In genomic region chr19:6101186-6101585, GRCm38 (mm10) we compare ENCODE assay signal across 31 mouse cellular contexts. TPM values are rescaled to one million over a fixed set of nuclear protein-coding genes. Genes with fewer than 3 reads are reported as not detected.
A peak's percentile ranks its signal among the peaks of the same experiment; 100 is the strongest.
DNase-seq lines count a peak whose midpoint lies in the region; ATAC-seq and TF ChIP-seq lines count a peak whose summit lies in the region.
"Had no signal": no experiment of that assay in that cellular context is flagged by ENCODE, and none has a peak within 500 bp of the region (broad histone marks: within the 10 kb centered on the region; RNA-seq: fewer than 3 reads in every experiment).

No protein-coding gene starts in this region.

- ATAC-seq in liver, embryonic 15.5 days (ENCODE audit: insufficient read depth), result no peak
- no peak for ATAC-seq in liver, embryonic 11.5 days (replicated peaks; ENCODE audit: low FRiP score)
- ATAC-seq in embryonic facial prominence, embryonic 14.5 days (ENCODE audit: low read depth), result no peak
- ATAC-seq in intestine, embryonic 15.5 days, result no peak
- ATAC-seq: CD4-positive, CD25-positive, alpha-beta regulatory T cell, adult 4 months; forebrain, embryonic 13.5 days; forebrain, embryonic 16.5 days; Patski had no signal

- dilution Hi-C loops in CH12.LX (cut with MboI; ENCODE audit: extremely low pct_ligation_motif_present, extremely low pct_unique_long_range_greater_than_20kb, low sequenced_read_pairs), result no loop called here

- 77% methylated on average over 6 of the region's 6 CpGs for WGBS in liver, embryonic 15.5 days (ENCODE audit: insufficient replicate concordance)
- WGBS in liver, embryonic 11.5 days, result 75% methylated on average over 6 of the region's 6 CpGs
- WGBS in embryonic facial prominence, embryonic 14.5 days, result 26% methylated on average over 6 of the region's 6 CpGs
- 65% methylated on average over 6 of the region's 6 CpGs for WGBS in intestine, embryonic 15.5 days

- H3K4me2 ChIP-seq in liver, embryonic 15.5 days, result no peak overlapping the region
- H3K4me2 ChIP-seq in liver, embryonic 11.5 days, result no peak overlapping the region
- no peak overlapping the region for H3K4me2 ChIP-seq in CH12.LX (ENCODE audit: insufficient read depth, low read depth, poor library complexity, severe bottlenecking)
- no peak overlapping the region for H3K4me2 ChIP-seq in embryonic facial prominence, embryonic 14.5 days (ENCODE audit: low read depth, low read length)
- no peak overlapping the region for H3K4me2 ChIP-seq in intestine, embryonic 15.5 days (replicated peaks)
- H3K4me2 ChIP-seq: embryonic facial prominence, embryonic 13.5 days; forebrain, embryonic 13.5 days; heart, embryonic 11.5 days; hindbrain, embryonic 12.5 days; hindbrain, embryonic 15.5 days had no signal

- peaks cover 56% of the 10 kb centered on the region for H3K4me1 ChIP-seq in liver, embryonic 15.5 days (replicated peaks)
- peaks cover 21% of the 10 kb centered on the region for H3K4me1 ChIP-seq in liver, embryonic 11.5 days (replicated peaks; ENCODE audit: control insufficient read depth, insufficient read depth, low read length)
- peaks cover 0 to 7% of the 10 kb centered on the region in 2 experiments; a peak in 2 of 4 replicates for H3K4me1 ChIP-seq in CH12.LX (ENCODE audit: control insufficient read depth in 1 of 2, insufficient read depth in 2 of 2)
- H3K4me1 ChIP-seq in embryonic facial prominence, embryonic 14.5 days (ENCODE audit: control insufficient read depth, insufficient read depth, low read length), result no peaks in the 10 kb centered on the region
- peaks cover 13% of the 10 kb centered on the region; the same call in 1 of the 2 replicates for H3K4me1 ChIP-seq in intestine, embryonic 15.5 days (replicated peaks)
- H3K4me1 ChIP-seq: forebrain, embryonic 13.5 days; hindbrain, embryonic 12.5 days; hindbrain, embryonic 15.5 days had no signal

- no peak for TF ChIP-seq POLR2A in CH12.LX (IDR thresholded peaks at IDR 0.05; ENCODE audit: low read depth, low read length)

- no peaks in the 10 kb centered on the region for H3K79me2 ChIP-seq in CH12.LX (replicated peaks; ENCODE audit: control insufficient read depth, extremely low read depth, insufficient read depth, poor library complexity, severe bottlenecking)

- DNase-seq in liver, embryonic 11.5 days (ENCODE audit: low spot score), result no peak
- DNase-seq in CH12.LX (ENCODE audit: extremely low read depth) (no peak), NIH3T3 (ENCODE audit: low read depth) (peak; percentile 71)
- DNase-seq in embryonic facial prominence, embryonic 14.5 days (ENCODE audit: low spot score), result no peak
- DNase-seq: adrenal gland, adult 8-10 months; adrenal gland, postnatal 25 days; cerebellum, adult 11-12 months; cerebellum, adult 8-10 months; cerebellum, postnatal 10 days; cerebellum, postnatal 36 days; gastrocnemius, postnatal 10 days; gastrocnemius, postnatal 36 days; heart, adult 2 months; kidney, adult 11 months had no signal

- in situ Hi-C loops in CH12.LX (cut with MboI; ENCODE audit: low pct_ligation_motif_present, low pct_unique_long_range_greater_than_20kb, low sequenced_read_pairs), result no loop called here

- no peak for TF ChIP-seq RAD21 in CH12.LX (IDR thresholded peaks at IDR 0.05; ENCODE audit: low read depth, low read length)

- H3K27ac ChIP-seq in liver, embryonic 15.5 days (replicated peaks), result 0 out of 2 replicates have a peak overlapping the region, but pooled peaks have one; percentile 63
- no peak overlapping the region for H3K27ac ChIP-seq in liver, embryonic 11.5 days (ENCODE audit: low read depth, low read length)
- H3K27ac ChIP-seq in CH12.LX (ENCODE audit: insufficient read depth, low read depth), result no peak overlapping the region
- no peak overlapping the region for H3K27ac ChIP-seq in embryonic facial prominence, embryonic 14.5 days (replicated peaks; ENCODE audit: low read depth, low read length)
- no peak overlapping the region for H3K27ac ChIP-seq in intestine, embryonic 15.5 days
- H3K27ac ChIP-seq: embryonic facial prominence, embryonic 13.5 days; forebrain, embryonic 13.5 days; heart, adult 2 months; hindbrain, embryonic 12.5 days; hindbrain, embryonic 15.5 days had no signal

- H3K9ac ChIP-seq in liver, embryonic 15.5 days, result no peak overlapping the region
- H3K9ac ChIP-seq in liver, embryonic 11.5 days (ENCODE audit: low read depth, low read length), result no peak overlapping the region
- H3K9ac ChIP-seq in CH12.LX (ENCODE audit: insufficient read depth, low read depth), result no peak overlapping the region
- peak overlapping the region; percentile 25; the same call in 1 of the 2 replicates for H3K9ac ChIP-seq in embryonic facial prominence, embryonic 14.5 days (ENCODE audit: low read depth, low read length)
- H3K9ac ChIP-seq in intestine, embryonic 15.5 days, result no peak overlapping the region
- H3K9ac ChIP-seq: embryonic facial prominence, embryonic 13.5 days; hindbrain, embryonic 12.5 days; hindbrain, embryonic 15.5 days had no signal

- no peaks in the 10 kb centered on the region for H3K27me3 ChIP-seq in liver, embryonic 15.5 days
- H3K27me3 ChIP-seq in liver, embryonic 11.5 days (replicated peaks; ENCODE audit: control insufficient read depth, insufficient read depth, low read length), result no peaks in the 10 kb centered on the region
- no peaks in the 10 kb centered on the region for H3K27me3 ChIP-seq in CH12.LX (replicated peaks)
- no peaks in the 10 kb centered on the region for H3K27me3 ChIP-seq in embryonic facial prominence, embryonic 14.5 days (replicated peaks; ENCODE audit: control insufficient read depth, insufficient read depth, low read length)
- no peaks in the 10 kb centered on the region for H3K27me3 ChIP-seq in intestine, embryonic 15.5 days (replicated peaks)
- H3K27me3 ChIP-seq: embryonic facial prominence, embryonic 13.5 days; forebrain, embryonic 13.5 days; hindbrain, embryonic 12.5 days; hindbrain, embryonic 15.5 days; Patski had no signal

- no peaks in the 10 kb centered on the region for H3K9me3 ChIP-seq in liver, embryonic 15.5 days (replicated peaks)
- H3K9me3 ChIP-seq in liver, embryonic 11.5 days (ENCODE audit: control insufficient read depth, low read length), result no peaks in the 10 kb centered on the region
- H3K9me3 ChIP-seq in CH12.LX (replicated peaks; ENCODE audit: low read length), result no peaks in the 10 kb centered on the region
- no peaks in the 10 kb centered on the region for H3K9me3 ChIP-seq in embryonic facial prominence, embryonic 14.5 days (ENCODE audit: control insufficient read depth, low read length)
- no peaks in the 10 kb centered on the region for H3K9me3 ChIP-seq in intestine, embryonic 15.5 days
- H3K9me3 ChIP-seq: embryonic facial prominence, embryonic 13.5 days; forebrain, embryonic 10.5 days; forebrain, embryonic 13.5 days; hindbrain, embryonic 12.5 days; hindbrain, embryonic 15.5 days had no signal

- no peak for TF ChIP-seq CTCF in CH12.LX (conservative IDR thresholded peaks at IDR 0.05 in 1 of 2, IDR thresholded peaks at IDR 0.05 in 1 of 2; ENCODE audit: low read depth in 2 of 2, low read length in 2 of 2)

- H3K4me3 ChIP-seq in liver, embryonic 15.5 days (replicated peaks), result no peak overlapping the region
- no peak overlapping the region for H3K4me3 ChIP-seq in liver, embryonic 11.5 days (ENCODE audit: low read depth, low read length)
- no peak overlapping the region for H3K4me3 ChIP-seq in CH12.LX (replicated peaks in 1 of 3; ENCODE audit: low read depth in 2 of 3, low read length in 2 of 3, poor library complexity in 1 of 3)
- H3K4me3 ChIP-seq in embryonic facial prominence, embryonic 14.5 days (ENCODE audit: low read depth, low read length), result no peak overlapping the region
- H3K4me3 ChIP-seq in intestine, embryonic 15.5 days (replicated peaks), result no peak overlapping the region
- H3K4me3 ChIP-seq: embryonic facial prominence, embryonic 13.5 days; forebrain, embryonic 10.5 days; forebrain, embryonic 13.5 days; heart, adult 2 months; hindbrain, embryonic 12.5 days; hindbrain, embryonic 15.5 days had no signal

- no peak for TF ChIP-seq EP300 in CH12.LX (IDR thresholded peaks at IDR 0.05; ENCODE audit: low read length)

- peaks cover 11% of the 10 kb centered on the region for H3K36me3 ChIP-seq in liver, embryonic 15.5 days (replicated peaks)
- 0 out of 2 replicates have a peak, but pooled peaks cover 3% of the 10 kb centered on the region for H3K36me3 ChIP-seq in liver, embryonic 11.5 days (ENCODE audit: control insufficient read depth, insufficient read depth, low read length)
- peaks cover 12 to 50% of the 10 kb centered on the region in 2 experiments for H3K36me3 ChIP-seq in CH12.LX (replicated peaks in 1 of 2; ENCODE audit: control insufficient read depth in 1 of 2, insufficient read depth in 1 of 2, low read length in 1 of 2)
- H3K36me3 ChIP-seq in embryonic facial prominence, embryonic 14.5 days (ENCODE audit: control insufficient read depth, insufficient read depth, low read length), result no peaks in the 10 kb centered on the region
- H3K36me3 ChIP-seq in intestine, embryonic 15.5 days, result no peaks in the 10 kb centered on the region
- H3K36me3 ChIP-seq: hindbrain, embryonic 12.5 days; hindbrain, embryonic 15.5 days had no signal

RNA-seq across cellular contexts. Expression of gene Naaladl1, which starts 4.4 kb away (rescaled TPM):
- 3.5 and 3.7 TPM in 2 replicates for polyA plus RNA-seq in liver, embryonic 15.5 days (2015; fragmentation: Nextera tagmentation; extraction: Ambion mirVana)
- polyA plus RNA-seq in liver, embryonic 11.5 days (2014; fragmentation: Nextera tagmentation; extraction: Ambion mirVana), result 2.0 and 2.4 TPM in 2 replicates
- total RNA-seq in CH12.LX (2012; rRNA removed), result 0.25 and 0.34 TPM in 2 replicates
- total RNA-seq in CH12.LX (2014; rRNA removed), result 0.20 and 0.24 TPM in 2 replicates
- polyA plus RNA-seq in CH12.LX (2012; ENCODE audit: insufficient read length, low read depth), result 1.1 and 1.9 TPM in 2 replicates
- polyA plus RNA-seq in embryonic facial prominence, embryonic 14.5 days (2014; fragmentation: Nextera tagmentation; extraction: Ambion mirVana), result 0.29 and 0.51 TPM in 2 replicates
- 28.9 and 38.8 TPM in 2 replicates for polyA plus RNA-seq in intestine, embryonic 15.5 days (2015; fragmentation: Nextera tagmentation; extraction: Ambion mirVana)
- total RNA-seq: gastrocnemius, adult 18-20 months; gastrocnemius, postnatal 36 days; heart, adult 2 months; heart, postnatal 25 days; hematopoietic stem cell, adult 5-6 weeks had no signal
- polyA plus RNA-seq: heart, adult 2 months had no signal

RNA-seq across cellular contexts. Expression of gene AC131692.1, which starts 7.0 kb away (rescaled TPM):
- polyA plus RNA-seq in liver, embryonic 15.5 days (2015; fragmentation: Nextera tagmentation; extraction: Ambion mirVana), result 0.23 and 0.25 TPM in 2 replicates
- polyA plus RNA-seq in liver, embryonic 11.5 days (2014; fragmentation: Nextera tagmentation; extraction: Ambion mirVana), result 0.43 and 0.51 TPM in 2 replicates
- total RNA-seq in CH12.LX (2012; rRNA removed) (0.81 and 0.84 TPM in 2 replicates), CH12.LX (2014; rRNA removed) (0.42 and 0.74 TPM in 2 replicates)
- 4.6 and 4.7 TPM in 2 replicates for polyA plus RNA-seq in CH12.LX (2012; ENCODE audit: insufficient read length, low read depth)
- not detected in 2 replicates for polyA plus RNA-seq in embryonic facial prominence, embryonic 14.5 days (2014; fragmentation: Nextera tagmentation; extraction: Ambion mirVana)
- 0.18 and 0.37 TPM in 2 replicates for polyA plus RNA-seq in intestine, embryonic 15.5 days (2015; fragmentation: Nextera tagmentation; extraction: Ambion mirVana)
- total RNA-seq: adrenal gland, adult 8-10 months; adrenal gland, postnatal 25 days; gastrocnemius, adult 18-20 months; gastrocnemius, postnatal 36 days; heart, adult 2 months; heart, postnatal 25 days had no signal
- polyA plus RNA-seq: CD4-positive, CD25-positive, alpha-beta regulatory T cell, adult 4 months; cortical plate, adult 2 months; forebrain, embryonic 16.5 days; heart, adult 2 months; heart, embryonic 14.5 days; heart, postnatal 0 days; hindbrain, embryonic 15.5 days had no signal

RNA-seq across cellular contexts. Expression of gene Cdca5, which starts 16.4 kb away (rescaled TPM):
- 34.5 and 35.4 TPM in 2 replicates for polyA plus RNA-seq in liver, embryonic 15.5 days (2015; fragmentation: Nextera tagmentation; extraction: Ambion mirVana)
- 50.8 and 55.3 TPM in 2 replicates for polyA plus RNA-seq in liver, embryonic 11.5 days (2014; fragmentation: Nextera tagmentation; extraction: Ambion mirVana)
- total RNA-seq in CH12.LX (2012; rRNA removed), result 51.5 and 59.2 TPM in 2 replicates
- total RNA-seq in CH12.LX (2014; rRNA removed), result 62.7 and 67.8 TPM in 2 replicates
- 80.6 and 81.6 TPM in 2 replicates for polyA plus RNA-seq in CH12.LX (2012; ENCODE audit: insufficient read length, low read depth)
- polyA plus RNA-seq in embryonic facial prominence, embryonic 14.5 days (2014; fragmentation: Nextera tagmentation; extraction: Ambion mirVana), result 24.6 and 29.0 TPM in 2 replicates
- polyA plus RNA-seq in intestine, embryonic 15.5 days (2015; fragmentation: Nextera tagmentation; extraction: Ambion mirVana), result 32.3 and 32.9 TPM in 2 replicates
- total RNA-seq: gastrocnemius, adult 18-20 months; heart, adult 2 months had no signal

RNA-seq across cellular contexts. Expression of gene Zfpl1, which starts 16.4 kb away (rescaled TPM):
- 19.7 and 24.4 TPM in 2 replicates for polyA plus RNA-seq in liver, embryonic 15.5 days (2015; fragmentation: Nextera tagmentation; extraction: Ambion mirVana)
- polyA plus RNA-seq in liver, embryonic 11.5 days (2014; fragmentation: Nextera tagmentation; extraction: Ambion mirVana), result 50.4 and 52.3 TPM in 2 replicates
- total RNA-seq in CH12.LX (2012; rRNA removed), result 26.8 and 29.4 TPM in 2 replicates
- total RNA-seq in CH12.LX (2014; rRNA removed), result 23.1 and 26.1 TPM in 2 replicates
- 30.5 and 40.9 TPM in 2 replicates for polyA plus RNA-seq in CH12.LX (2012; ENCODE audit: insufficient read length, low read depth)
- polyA plus RNA-seq in embryonic facial prominence, embryonic 14.5 days (2014; fragmentation: Nextera tagmentation; extraction: Ambion mirVana), result 66.2 and 81.8 TPM in 2 replicates
- polyA plus RNA-seq in intestine, embryonic 15.5 days (2015; fragmentation: Nextera tagmentation; extraction: Ambion mirVana), result 58.5 and 61.3 TPM in 2 replicates

RNA-seq across cellular contexts. Expression of gene Sac3d1, which starts 17.3 kb away (rescaled TPM):
- 23.2 and 24.0 TPM in 2 replicates for polyA plus RNA-seq in liver, embryonic 15.5 days (2015; fragmentation: Nextera tagmentation; extraction: Ambion mirVana)
- 56.1 and 60.8 TPM in 2 replicates for polyA plus RNA-seq in liver, embryonic 11.5 days (2014; fragmentation: Nextera tagmentation; extraction: Ambion mirVana)
- total RNA-seq in CH12.LX (2012; rRNA removed) (27.0 and 31.0 TPM in 2 replicates), CH12.LX (2014; rRNA removed) (24.6 and 31.9 TPM in 2 replicates)
- 26.9 and 29.8 TPM in 2 replicates for polyA plus RNA-seq in CH12.LX (2012; ENCODE audit: insufficient read length, low read depth)
- polyA plus RNA-seq in embryonic facial prominence, embryonic 14.5 days (2014; fragmentation: Nextera tagmentation; extraction: Ambion mirVana), result 46.3 and 46.6 TPM in 2 replicates
- 44.3 and 44.7 TPM in 2 replicates for polyA plus RNA-seq in intestine, embryonic 15.5 days (2015; fragmentation: Nextera tagmentation; extraction: Ambion mirVana)
